Mouse (Mus musculus) limb, embryonic 10.5 days (tissue): ENCODE measurements around the gene Dmkn. TPM values are rescaled to one million over a fixed set of nuclear protein-coding genes. Genes with fewer than 3 reads are reported as not detected.
"Not testable (repeated sequence)": the region's sequence is repeated elsewhere in the genome, so short reads cannot be mapped to it uniquely, and the experiment has no call there.

Source experiments
- DNase-seq: peaks from one replicate; pipeline ENCODE4 v3.0.0-alpha.2; 2017; ENCODE audit warnings: low spot score
- H3K27ac ChIP-seq: fragments of 300-500 bp; sonication (generic); 2 replicates; pipeline ENCODE4 v1.5.1; 2016; ENCODE audit warnings: mild to moderate bottlenecking
- H3K27me3 ChIP-seq: fragments of 300-500 bp; sonication (generic); 2 replicates; pipeline ENCODE4 v1.6.1; 2016; ENCODE audit warnings: low read depth, mild to moderate bottlenecking; ENCODE audit not compliant: poor library complexity, severe bottlenecking
- H3K36me3 ChIP-seq: fragments of 300-500 bp; sonication (generic); 2 replicates; pipeline ENCODE4 v1.6.1; 2016; ENCODE audit warnings: mild to moderate bottlenecking, moderate library complexity
- H3K4me1 ChIP-seq: fragments of 300-500 bp; sonication (generic); 2 replicates; pipeline ENCODE4 v1.6.1; 2016
- H3K4me3 ChIP-seq: fragments of 300-500 bp; sonication (generic); 2 replicates; pipeline ENCODE4 v1.5.1; 2016; ENCODE audit warnings: mild to moderate bottlenecking, moderate library complexity
- H3K9me3 ChIP-seq: fragments of 300-500 bp; sonication (generic); replicated peaks from 2 replicates; pipeline ENCODE4 v1.6.1; 2016; ENCODE audit warnings: mild to moderate bottlenecking
- WGBS: fragments of 180-500 bp; shearing (Covaris S2); methylation state at CpG from one replicate; pipeline ENCODE4 v1.1.7; 2016; 5-methylcytosine and 5-hydroxymethylcytosine counted together
- polyA plus RNA-seq: library from polyadenylated mRNA; unstranded; fragments of >200 nt; fragmentation: Nextera tagmentation; extraction: Ambion mirVana; gene quantifications from 2 replicates; pipeline ENCODE4 v1.2.1, GENCODE M21; 2016

Dmkn gene
- polyA plus RNA-seq, 1 experiment from 2014 or later = not detected

- not testable (repeated sequence) for DNase-seq, H3K27ac ChIP-seq, H3K4me3 ChIP-seq, H3K9me3 ChIP-seq, H3K4me1 ChIP-seq, H3K27me3 ChIP-seq
- H3K36me3 ChIP-seq = peaks cover 14% of the 10 kb centered on the region
- WGBS = 76% methylated on average over 3 of the region's 4 CpGs
These were observed 19.9 kb upstream of the Dmkn start, which contains the start of gene Gapdhs for GRCm38 (mm10) chr7:30743617-30744016. Gene Gapdhs, minus strand, starts transcription at chr7:30743681.

GRCm38 (mm10) chr7:30744022-30744598 is 19.4 kb upstream of the Dmkn start:
- WGBS = 47% methylated on average over 4 of the region's 4 CpGs
- no peak overlapping the region for H3K4me3 ChIP-seq
- DNase-seq = no peak
- no peaks in the 10 kb centered on the region for H3K9me3 ChIP-seq
- no peak overlapping the region for H3K27ac ChIP-seq
- no peaks in the 10 kb centered on the region for H3K4me1 ChIP-seq
- peaks cover 14% of the 10 kb centered on the region for H3K36me3 ChIP-seq
- H3K27me3 ChIP-seq = no peaks in the 10 kb centered on the region

GRCm38 (mm10) chr7:30747525-30748204 is 15.9 kb upstream of the Dmkn start:
- Histone ChIP-seq H3K4me3 (no peak overlapping the region), H3K4me1 (0 out of 2 replicates have a peak, but pooled peaks cover 7% of the 10 kb centered on the region), H3K36me3 (peaks cover 6% of the 10 kb centered on the region), H3K27me3 (no peaks in the 10 kb centered on the region), H3K27ac (no peak overlapping the region), H3K9me3 (no peaks in the 10 kb centered on the region)
- DNase-seq = no peak
- WGBS = 87% methylated on average over 7 of the region's 7 CpGs

- H3K27ac ChIP-seq = no peak overlapping the region
- no peaks in the 10 kb centered on the region for H3K27me3 ChIP-seq
- no peak for DNase-seq
- peaks cover 17% of the 10 kb centered on the region for H3K36me3 ChIP-seq
- H3K4me3 ChIP-seq = no peak overlapping the region
- 0 out of 2 replicates have a peak, but pooled peaks cover 7% of the 10 kb centered on the region for H3K4me1 ChIP-seq
- H3K9me3 ChIP-seq = no peaks in the 10 kb centered on the region; the same call in 1 of the 2 replicates
- WGBS = 88% methylated on average over 13 of the region's 13 CpGs
These were observed 13.5 kb upstream of the Dmkn start for GRCm38 (mm10) chr7:30749824-30750606.

GRCm38 (mm10) chr7:30751086-30751669 is 12.4 kb upstream of the Dmkn start, which contains the start of gene Sbsn:
Gene Sbsn, plus strand, starts transcription at chr7:30751471.
- H3K4me3 ChIP-seq = no peak within 1 kb of the TSS
- WGBS = 44% methylated on average over 5 of the region's 5 CpGs
- H3K36me3 ChIP-seq = peaks cover 29% of the 10 kb centered on the region
- H3K4me1 ChIP-seq = 0 out of 2 replicates have a peak, but pooled peaks cover 7% of the 10 kb centered on the region
- no peaks in the 10 kb centered on the region; the same call in 1 of the 2 replicates for H3K9me3 ChIP-seq
- 0 out of 2 replicates have a peak within 1 kb of the TSS, but pooled peaks have one; percentile 42 for H3K27ac ChIP-seq
- no peak for DNase-seq
- no peaks in the 10 kb centered on the region for H3K27me3 ChIP-seq

GRCm38 (mm10) chr7:30757001-30757400 is 6.6 kb upstream of the Dmkn start:
- Histone ChIP-seq H3K36me3 (peaks cover 30% of the 10 kb centered on the region), H3K27ac (no peak overlapping the region), H3K4me3 (no peak overlapping the region), H3K9me3 (no peaks in the 10 kb centered on the region; the same call in 1 of the 2 replicates), H3K4me1 (peaks cover 6% of the 10 kb centered on the region; the same call in 1 of the 2 replicates), H3K27me3 (no peaks in the 10 kb centered on the region)
- DNase-seq = no peak
- WGBS = 74% methylated on average over 3 of the region's 3 CpGs

GRCm38 (mm10) chr7:30758853-30759252 is 4.7 kb upstream of the Dmkn start:
- DNase-seq = peak; percentile 52
- Histone ChIP-seq H3K4me1 (peaks cover 6% of the 10 kb centered on the region; the same call in 1 of the 2 replicates), H3K36me3 (peaks cover 28% of the 10 kb centered on the region), H3K27me3 (no peaks in the 10 kb centered on the region), H3K4me3 (no peak overlapping the region), H3K9me3 (no peaks in the 10 kb centered on the region; the same call in 1 of the 2 replicates), H3K27ac (no peak overlapping the region)
- 42% methylated on average over 4 of the region's 4 CpGs for WGBS

GRCm38 (mm10) chr7:30761769-30762352 is 1.7 kb upstream of the Dmkn start:
- Histone ChIP-seq H3K27me3 (peaks cover 7% of the 10 kb centered on the region; the same call in 1 of the 2 replicates), H3K27ac (no peak overlapping the region), H3K36me3 (0 out of 2 replicates have a peak, but pooled peaks cover under 1% of the 10 kb centered on the region), H3K9me3 (no peaks in the 10 kb centered on the region), H3K4me3 (no peak overlapping the region), H3K4me1 (peaks cover 6% of the 10 kb centered on the region; the same call in 1 of the 2 replicates)
- no peak for DNase-seq
- 84% methylated on average over 4 of the region's 4 CpGs for WGBS

- WGBS = 35% methylated on average over 11 of the region's 11 CpGs
- no peak overlapping the region for H3K4me3 ChIP-seq
- no peaks in the 10 kb centered on the region for H3K36me3 ChIP-seq
- peaks cover 12% of the 10 kb centered on the region; the same call in 1 of the 2 replicates for H3K27me3 ChIP-seq
- peaks cover 4% of the 10 kb centered on the region; the same call in 1 of the 2 replicates for H3K4me1 ChIP-seq
- H3K9me3 ChIP-seq = no peaks in the 10 kb centered on the region
- DNase-seq = no peak
- no peak overlapping the region for H3K27ac ChIP-seq
These were observed 1.6 kb downstream of the Dmkn start for GRCm38 (mm10) chr7:30765173-30765572.

- H3K4me1 ChIP-seq = no peaks in the 10 kb centered on the region
- H3K9me3 ChIP-seq = no peaks in the 10 kb centered on the region
- no peak for DNase-seq
- H3K27me3 ChIP-seq = peaks cover 12% of the 10 kb centered on the region; the same call in 1 of the 2 replicates
- no peak overlapping the region for H3K4me3 ChIP-seq
- 90% methylated on average over 4 of the region's 4 CpGs for WGBS
- no peaks in the 10 kb centered on the region for H3K36me3 ChIP-seq
- H3K27ac ChIP-seq = no peak overlapping the region
These were observed 2.9 kb downstream of the Dmkn start for GRCm38 (mm10) chr7:30766408-30766807.

GRCm38 (mm10) chr7:30769236-30769635 is 5.7 kb downstream of the Dmkn start:
- H3K27ac ChIP-seq = no peak overlapping the region
- no peak overlapping the region for H3K4me3 ChIP-seq
- H3K27me3 ChIP-seq = peaks cover 12% of the 10 kb centered on the region; the same call in 1 of the 2 replicates
- WGBS = 40% methylated on average over 9 of the region's 9 CpGs
- DNase-seq = no peak
- H3K9me3 ChIP-seq = no peaks in the 10 kb centered on the region
- no peaks in the 10 kb centered on the region for H3K36me3 ChIP-seq
- H3K4me1 ChIP-seq = no peaks in the 10 kb centered on the region

GRCm38 (mm10) chr7:30776104-30776503 is 12.5 kb downstream of the Dmkn start:
- Histone ChIP-seq H3K4me1 (no peaks in the 10 kb centered on the region), H3K9me3 (no peaks in the 10 kb centered on the region), H3K4me3 (no peak overlapping the region), H3K36me3 (no peaks in the 10 kb centered on the region), H3K27ac (no peak overlapping the region), H3K27me3 (no peaks in the 10 kb centered on the region)
- WGBS = 91% methylated on average over 9 of the region's 9 CpGs
- no peak for DNase-seq
